Mouse (Mus musculus) urinary bladder, adult 2 months (tissue): ENCODE results near the gene Tmem200b. TPM values are rescaled to one million over a fixed set of nuclear protein-coding genes. Genes with fewer than 3 reads are reported as not detected.

Experiments
- DNase-seq: peaks from one replicate; pipeline ENCODE4 v3.0.0; 2022; ENCODE audit warnings: low spot score
- polyA plus RNA-seq: library from polyadenylated mRNA; depleted of rRNA; stranded (reverse); fragments of >200 nt; gene quantifications from 2 replicates; pipeline ENCODE4 v1.2.3, GENCODE M21; 2012

Tmem200b gene
- polyA plus RNA-seq, 1 experiment = 45.2 TPM

GRCm38 (mm10) chr4:131910237-131910994, 11.2 kb upstream of the Tmem200b start:
- DNase-seq = no peak

- DNase-seq = no peak
Measured at GRCm38 (mm10) chr4:131911521-131911920, 10.1 kb upstream of the Tmem200b start.

GRCm38 (mm10) chr4:131913526-131913925, 8.0 kb upstream of the Tmem200b start:
- DNase-seq = no peak

- no peak for DNase-seq
Measured at GRCm38 (mm10) chr4:131914046-131914643, 7.4 kb upstream of the Tmem200b start.

GRCm38 (mm10) chr4:131914891-131915469, 6.6 kb upstream of the Tmem200b start:
- DNase-seq = no peak

GRCm38 (mm10) chr4:131915821-131916328, 5.7 kb upstream of the Tmem200b start:
- no peak for DNase-seq

GRCm38 (mm10) chr4:131916425-131916824, 5.1 kb upstream of the Tmem200b start:
- peak; percentile 73 for DNase-seq

- no peak for DNase-seq
Measured at GRCm38 (mm10) chr4:131917010-131917555, 4.5 kb upstream of the Tmem200b start.

- DNase-seq = no peak
Measured at GRCm38 (mm10) chr4:131918026-131918533, 3.5 kb upstream of the Tmem200b start.

- no peak for DNase-seq
Measured at GRCm38 (mm10) chr4:131918711-131919500, 2.7 kb upstream of the Tmem200b start.

- DNase-seq = no peak
Measured at GRCm38 (mm10) chr4:131919506-131920140, 1.9 kb upstream of the Tmem200b start.

GRCm38 (mm10) chr4:131920141-131920594, 1.4 kb upstream of the Tmem200b start:
- DNase-seq = peak; percentile 53

- peak; percentile 57 for DNase-seq
Measured at GRCm38 (mm10) chr4:131920595-131921351, 798 bp upstream of the Tmem200b start.

GRCm38 (mm10) chr4:131922404-131922803, 833 bp downstream of the Tmem200b start:
- DNase-seq = no peak

- DNase-seq = no peak
Measured at GRCm38 (mm10) chr4:131924096-131924810, 2.7 kb downstream of the Tmem200b start.

- DNase-seq = no peak
Measured at GRCm38 (mm10) chr4:131929146-131929545, 7.6 kb downstream of the Tmem200b start.

- DNase-seq = no peak
Measured at GRCm38 (mm10) chr4:131939459-131939858, 17.9 kb downstream of the Tmem200b start.

GRCm38 (mm10) chr4:131940846-131941245, 19.3 kb downstream of the Tmem200b start:
- no peak for DNase-seq

GRCm38 (mm10) chr4:131947848-131948247, 26.3 kb downstream of the Tmem200b start:
- no peak for DNase-seq
